Mouse (Mus musculus) urinary bladder, postnatal 10 days (tissue): ENCODE data around the gene Khnyn.

Source experiments
- DNase-seq: peaks from one replicate; pipeline ENCODE4 v3.0.0; 2022; ENCODE audit warnings: low spot score

Gene Khnyn

GRCm38 (mm10) chr14:55873714-55874683 lies 10.7 kb upstream of the Khnyn start:
- no peak for DNase-seq

- DNase-seq: no peak
Measured at GRCm38 (mm10) chr14:55877469-55878315, 7.1 kb upstream of the Khnyn start.

- no peak for DNase-seq
Measured at GRCm38 (mm10) chr14:55878316-55878940, 6.3 kb upstream of the Khnyn start.

- DNase-seq: peak; percentile 36
Measured at GRCm38 (mm10) chr14:55879623-55880022, 5.1 kb upstream of the Khnyn start.

- DNase-seq: no peak
Measured at GRCm38 (mm10) chr14:55880982-55881381, 3.8 kb upstream of the Khnyn start.

- no peak for DNase-seq
Measured at GRCm38 (mm10) chr14:55882171-55882641, 2.5 kb upstream of the Khnyn start.

- DNase-seq: no peak
Measured at GRCm38 (mm10) chr14:55883149-55883661, 1.5 kb upstream of the Khnyn start.

GRCm38 (mm10) chr14:55883663-55884062 lies 1.1 kb upstream of the Khnyn start:
- no peak for DNase-seq

- DNase-seq: no peak
Measured at GRCm38 (mm10) chr14:55884166-55884565, 581 bp upstream of the Khnyn start, which contains the start of gene Cbln3. TSS of gene Cbln3 (minus strand) at chr14:55884392.

- DNase-seq: no peak
Measured at GRCm38 (mm10) chr14:55885114-55885790, 505 bp downstream of the Khnyn start.

GRCm38 (mm10) chr14:55885791-55886271 lies 1.1 kb downstream of the Khnyn start:
- DNase-seq: no peak

- DNase-seq: no peak
Measured at GRCm38 (mm10) chr14:55886571-55887382, 2.0 kb downstream of the Khnyn start.

GRCm38 (mm10) chr14:55897671-55898070 lies 12.9 kb downstream of the Khnyn start:
- DNase-seq: no peak

- no peak for DNase-seq
Measured at GRCm38 (mm10) chr14:55898947-55899346, 14.2 kb downstream of the Khnyn start.

GRCm38 (mm10) chr14:55899701-55900413 lies 15.1 kb downstream of the Khnyn start, which contains the start of gene Sdr39u1:
TSS of gene Sdr39u1 (minus strand) at chr14:55900293.
- DNase-seq: peak; percentile 47

GRCm38 (mm10) chr14:55900414-55900755 lies 15.6 kb downstream of the Khnyn start:
- no peak for DNase-seq

GRCm38 (mm10) chr14:55905518-55905917 lies 20.8 kb downstream of the Khnyn start:
- no peak for DNase-seq

GRCm38 (mm10) chr14:55913406-55913805 lies 28.7 kb downstream of the Khnyn start:
- DNase-seq: no peak

- no peak for DNase-seq
Measured at GRCm38 (mm10) chr14:55918240-55919082, 33.7 kb downstream of the Khnyn start.
